Mouse (Mus musculus) right cerebral cortex, adult 2 months (tissue): ENCODE data around the gene Mycl.
"Not testable (repeated sequence)": the region's sequence is repeated elsewhere in the genome, so short reads cannot be mapped to it uniquely, and the experiment has no call there.

Experiments
- DNase-seq, 2 experiments: peaks; one replicate each; pipeline ENCODE4 v3.0.0; 2021 to 2022; ENCODE audit warnings: low spot score in 2 of 2

The Mycl gene

GRCm38 (mm10) chr4:122981238-122981637 is 14.2 kb upstream of the Mycl start:
- no peak for DNase-seq

GRCm38 (mm10) chr4:122981930-122982329 is 13.5 kb upstream of the Mycl start:
- DNase-seq, result no peak

- DNase-seq, result no peak
These were observed 12.9 kb upstream of the Mycl start for GRCm38 (mm10) chr4:122982537-122982936.

GRCm38 (mm10) chr4:122983486-122984261 is 11.8 kb upstream of the Mycl start:
- DNase-seq, result no peak

- DNase-seq, result peak; percentile 69 to 81
These were observed 10.3 kb upstream of the Mycl start for GRCm38 (mm10) chr4:122985110-122985509.

GRCm38 (mm10) chr4:122987421-122987820 is 8.0 kb upstream of the Mycl start:
- DNase-seq, result no peak

- not testable (repeated sequence) for DNase-seq
These were observed 7.4 kb upstream of the Mycl start for GRCm38 (mm10) chr4:122988004-122988403.

GRCm38 (mm10) chr4:122991177-122991576 is 4.3 kb upstream of the Mycl start:
- no peak for DNase-seq

- no peak for DNase-seq
These were observed 3.2 kb upstream of the Mycl start for GRCm38 (mm10) chr4:122992276-122992675.

GRCm38 (mm10) chr4:122996221-122996617 is 767 bp downstream of the Mycl start:
- DNase-seq, result peak in 1 of 2 experiments; percentile 35

- DNase-seq, result peak in 1 of 2 experiments; percentile 27
These were observed 1.3 kb downstream of the Mycl start for GRCm38 (mm10) chr4:122996618-122997381.

GRCm38 (mm10) chr4:122998537-122999262 is 3.2 kb downstream of the Mycl start:
- no peak for DNase-seq

- no peak for DNase-seq
These were observed 3.8 kb downstream of the Mycl start for GRCm38 (mm10) chr4:122999263-122999691.

GRCm38 (mm10) chr4:123000130-123000529 is 4.7 kb downstream of the Mycl start:
- DNase-seq, result no peak

GRCm38 (mm10) chr4:123000617-123001342 is 5.3 kb downstream of the Mycl start:
- DNase-seq, result no peak

- peak; percentile 87 to 91 for DNase-seq
These were observed 9.9 kb downstream of the Mycl start for GRCm38 (mm10) chr4:123005054-123005966.

- not testable (repeated sequence) for DNase-seq
These were observed 17.0 kb downstream of the Mycl start for GRCm38 (mm10) chr4:123012501-123012900.

- no peak for DNase-seq
These were observed 18.0 kb downstream of the Mycl start for GRCm38 (mm10) chr4:123013346-123013945.

GRCm38 (mm10) chr4:123013949-123014406 is 18.5 kb downstream of the Mycl start:
- DNase-seq, result peak; percentile 62 to 71
